Mouse (Mus musculus) testis, adult 2 months (tissue): ENCODE results near the gene Npl.

Source experiments
- CTCF ChIP-seq: fragments of 200-500 bp; IDR thresholded peaks from 2 replicates; pipeline ENCODE4 v1.5.1; 2012; ENCODE audit warnings: low read depth, mild to moderate bottlenecking, inconsistent platforms, low read length, moderate library complexity; ENCODE audit not compliant: control insufficient read depth, insufficient read depth, insufficient replicate concordance
- POLR2A ChIP-seq: fragments of 200-500 bp; IDR thresholded peaks from 2 replicates; pipeline ENCODE4 v1.6.1; 2012; ENCODE audit warnings: low read depth, mild to moderate bottlenecking, inconsistent platforms, low read length, moderate library complexity; ENCODE audit not compliant: control insufficient read depth

- TF ChIP-seq POLR2A: no peak
- TF ChIP-seq CTCF: no peak
These were observed 48.1 kb downstream of the Npl start for GRCm38 (mm10) chr1:153501644-153502321.
